Mouse (Mus musculus) liver, adult 2 months (tissue): ENCODE data around the gene Ms4a13.

Source experiments
- CTCF ChIP-seq: fragments of 200-500 bp; IDR thresholded peaks from 2 replicates; pipeline ENCODE4 v1.5.1; 2011; ENCODE audit warnings: low read depth, low read length, control low read depth
- POLR2A ChIP-seq: fragments of 200-500 bp; IDR thresholded peaks from 2 replicates; pipeline ENCODE4 v1.6.1; 2011; ENCODE audit warnings: low read length, control low read depth; ENCODE audit not compliant: insufficient read depth; ENCODE audit errors: extremely low read depth

GRCm38 (mm10) chr19:11134852-11135251 lies 61.7 kb downstream of the Ms4a13 start:
- no peak for TF ChIP-seq POLR2A
- no peak for TF ChIP-seq CTCF
